Mouse (Mus musculus) right cerebral cortex, postnatal 4 days (tissue): ENCODE measurements at regions not wholly inside any gene's neighbourhood (a gene's known extent, or its start where the extent isn't known, plus 50 kb on each side); places are given as distances from the start of the nearest gene placed in this dataset.
A peak's percentile ranks its signal among the peaks of the same experiment; 100 is the strongest.

Source experiments
- DNase-seq: peaks from one replicate; pipeline ENCODE4 v3.0.0-alpha.2; 2022

- no peak for DNase-seq
Observed at GRCm38 (mm10) chr11:24342732-24343131, 264.9 kb downstream of the Bcl11a start.

- no peak for DNase-seq
Observed at GRCm38 (mm10) chr11:24347225-24347624, 269.4 kb downstream of the Bcl11a start.

- DNase-seq, result no peak
Observed at GRCm38 (mm10) chr11:24348741-24349140, 270.9 kb downstream of the Bcl11a start.

- no peak for DNase-seq
Observed at GRCm38 (mm10) chr11:24349967-24350643, 272.2 kb downstream of the Bcl11a start.

- no peak for DNase-seq
Observed at GRCm38 (mm10) chr11:24350839-24351238, 273.0 kb downstream of the Bcl11a start.

- no peak for DNase-seq
Observed at GRCm38 (mm10) chr11:24352071-24352470, 274.2 kb downstream of the Bcl11a start.

GRCm38 (mm10) chr11:24353056-24353455 lies 275.2 kb downstream of the Bcl11a start:
- DNase-seq, result no peak

- no peak for DNase-seq
Observed at GRCm38 (mm10) chr11:24357388-24357787, 279.5 kb downstream of the Bcl11a start.

GRCm38 (mm10) chr11:24359086-24359485 lies 281.2 kb downstream of the Bcl11a start:
- DNase-seq, result no peak

GRCm38 (mm10) chr11:24361998-24362687 lies 284.3 kb downstream of the Bcl11a start:
- DNase-seq, result no peak

- DNase-seq, result no peak
Observed at GRCm38 (mm10) chr11:24362688-24363035, 284.8 kb downstream of the Bcl11a start.

- DNase-seq, result no peak
Observed at GRCm38 (mm10) chr11:24363418-24364364, 285.8 kb downstream of the Bcl11a start.

GRCm38 (mm10) chr11:24370198-24370860 lies 292.5 kb downstream of the Bcl11a start:
- DNase-seq, result peak; percentile 30

- DNase-seq, result no peak
Observed at GRCm38 (mm10) chr11:24370861-24371686, 293.2 kb downstream of the Bcl11a start.

GRCm38 (mm10) chr11:24371687-24371950 lies 293.8 kb downstream of the Bcl11a start:
- no peak for DNase-seq

GRCm38 (mm10) chr11:24371963-24372362 lies 294.1 kb downstream of the Bcl11a start:
- DNase-seq, result no peak

GRCm38 (mm10) chr11:24372616-24373015 lies 294.8 kb downstream of the Bcl11a start:
- DNase-seq, result no peak

- no peak for DNase-seq
Observed at GRCm38 (mm10) chr11:24373301-24373700, 295.4 kb downstream of the Bcl11a start.

GRCm38 (mm10) chr11:24377530-24377929 lies 299.7 kb downstream of the Bcl11a start:
- no peak for DNase-seq

GRCm38 (mm10) chr11:24390578-24390977 lies 312.7 kb downstream of the Bcl11a start:
- no peak for DNase-seq

GRCm38 (mm10) chr11:24391385-24391784 lies 313.5 kb downstream of the Bcl11a start:
- no peak for DNase-seq

GRCm38 (mm10) chr11:24395478-24395877 lies 317.6 kb downstream of the Bcl11a start:
- DNase-seq, result no peak
